Mouse (Mus musculus): Measurements from ENCODE around the gene Zfp78. TPM values are rescaled to one million over a fixed set of nuclear protein-coding genes. Genes with fewer than 3 reads are reported as not detected.
"Not testable (repeated sequence)": the region's sequence is repeated elsewhere in the genome, so short reads cannot be mapped to it uniquely, and the experiment has no call there.

Zfp78 gene
- total RNA-seq (2021), result 1 to 10 TPM; 3.8 to 5.6 TPM

- peak; percentile 69 to 76 for DNase-seq (ENCODE audit: extremely low spot score in 1 of 2, low spot score in 1 of 2)
These were observed at the start of gene Zfp78 for GRCm38 (mm10) chr7:6363047-6363488. Gene Zfp78 (plus strand): TSS chr7:6363280.

- peak in 1 of 2 experiments; percentile 28 for DNase-seq (ENCODE audit: extremely low spot score in 1 of 2, low spot score in 1 of 2)
These were observed 32.4 kb upstream of the Zfp78 start for GRCm38 (mm10) chr7:6330458-6331232.

- peak; percentile 73 to 82 for DNase-seq (ENCODE audit: extremely low spot score in 1 of 2, low spot score in 1 of 2)
These were observed 31.7 kb upstream of the Zfp78 start, which contains the start of gene Zfp583 for GRCm38 (mm10) chr7:6331233-6331956. Gene Zfp583 (minus strand): TSS chr7:6331285.

- no peak for DNase-seq (ENCODE audit: extremely low spot score in 1 of 2, low spot score in 1 of 2)
These were observed 23.2 kb upstream of the Zfp78 start for GRCm38 (mm10) chr7:6339865-6340264.

GRCm38 (mm10) chr7:6343501-6344071 lies 19.5 kb upstream of the Zfp78 start, which contains the start of gene Gm3854:
Gene Gm3854 (plus strand): TSS chr7:6343759.
- DNase-seq (ENCODE audit: extremely low spot score in 1 of 2, low spot score in 1 of 2), result peak; percentile 67 to 84

GRCm38 (mm10) chr7:6344124-6344523 lies 19.0 kb upstream of the Zfp78 start:
- no peak for DNase-seq (ENCODE audit: extremely low spot score in 1 of 2, low spot score in 1 of 2)

GRCm38 (mm10) chr7:6358121-6358520 lies 5.0 kb upstream of the Zfp78 start:
- no peak for DNase-seq (ENCODE audit: extremely low spot score in 1 of 2, low spot score in 1 of 2)

- DNase-seq (ENCODE audit: extremely low spot score in 1 of 2, low spot score in 1 of 2), result peak in 1 of 2 experiments; percentile 13
These were observed 4.0 kb upstream of the Zfp78 start for GRCm38 (mm10) chr7:6358937-6359590.

- DNase-seq (ENCODE audit: extremely low spot score in 1 of 2, low spot score in 1 of 2), result no peak
These were observed 2.5 kb upstream of the Zfp78 start for GRCm38 (mm10) chr7:6360477-6361060.

GRCm38 (mm10) chr7:6361756-6362155 lies 1.3 kb upstream of the Zfp78 start:
- no peak for DNase-seq (ENCODE audit: extremely low spot score in 1 of 2, low spot score in 1 of 2)

GRCm38 (mm10) chr7:6362268-6363046 lies 623 bp upstream of the Zfp78 start:
- peak; percentile 84 to 88 for DNase-seq (ENCODE audit: extremely low spot score in 1 of 2, low spot score in 1 of 2)

GRCm38 (mm10) chr7:6364761-6365160 lies 1.7 kb downstream of the Zfp78 start:
- no peak for DNase-seq (ENCODE audit: extremely low spot score in 1 of 2, low spot score in 1 of 2)

GRCm38 (mm10) chr7:6367185-6367584 lies 4.1 kb downstream of the Zfp78 start:
- no peak for DNase-seq (ENCODE audit: extremely low spot score in 1 of 2, low spot score in 1 of 2)

- DNase-seq (ENCODE audit: extremely low spot score in 1 of 2, low spot score in 1 of 2), result not testable (repeated sequence)
These were observed 5.1 kb downstream of the Zfp78 start for GRCm38 (mm10) chr7:6368146-6368545.

- DNase-seq (ENCODE audit: extremely low spot score in 1 of 2, low spot score in 1 of 2), result no peak
These were observed 6.4 kb downstream of the Zfp78 start for GRCm38 (mm10) chr7:6369460-6369859.

GRCm38 (mm10) chr7:6372993-6373392 lies 9.9 kb downstream of the Zfp78 start:
- no peak for DNase-seq (ENCODE audit: extremely low spot score in 1 of 2, low spot score in 1 of 2)

- DNase-seq (ENCODE audit: extremely low spot score in 1 of 2, low spot score in 1 of 2), result no peak
These were observed 15.4 kb downstream of the Zfp78 start for GRCm38 (mm10) chr7:6378441-6378840.

GRCm38 (mm10) chr7:6381431-6381830 lies 18.4 kb downstream of the Zfp78 start:
- DNase-seq (ENCODE audit: extremely low spot score in 1 of 2, low spot score in 1 of 2), result no peak

GRCm38 (mm10) chr7:6383044-6383455 lies 20.0 kb downstream of the Zfp78 start, which contains the start of gene Zfp28:
Gene Zfp28 (plus strand): TSS chr7:6383295.
- DNase-seq (ENCODE audit: extremely low spot score in 1 of 2, low spot score in 1 of 2), result peak; percentile 82
